Mouse (Mus musculus) small intestine, adult 2 months (tissue): ENCODE measurements around the gene Uvssa.

Source experiments
- CTCF ChIP-seq: fragments of 200-500 bp; IDR thresholded peaks from 2 replicates; pipeline ENCODE4 v1.5.1; 2012; ENCODE audit warnings: low read depth, mild to moderate bottlenecking, control low read depth, inconsistent platforms, low read length, moderate library complexity, mixed read lengths; ENCODE audit not compliant: insufficient replicate concordance, insufficient read length; ENCODE audit errors: extremely low read depth
- POLR2A ChIP-seq: fragments of 200-500 bp; IDR thresholded peaks from 2 replicates; pipeline ENCODE4 v1.6.1; 2012; ENCODE audit warnings: low read depth, mild to moderate bottlenecking, control low read depth, inconsistent platforms, low read length, moderate library complexity

GRCm38 (mm10) chr5:33349706-33350105 is 28.6 kb upstream of the Uvssa start:
- TF ChIP-seq CTCF = no peak
- TF ChIP-seq POLR2A = no peak
